Mouse (Mus musculus) liver, adult 2 months (tissue): ENCODE data around the gene Uap1l1.

ENCODE experiments used
- CTCF ChIP-seq: fragments of 200-500 bp; IDR thresholded peaks from 2 replicates; pipeline ENCODE4 v1.5.1; 2011; ENCODE audit warnings: low read depth, low read length, control low read depth
- POLR2A ChIP-seq: fragments of 200-500 bp; IDR thresholded peaks from 2 replicates; pipeline ENCODE4 v1.6.1; 2011; ENCODE audit warnings: low read length, control low read depth; ENCODE audit not compliant: insufficient read depth; ENCODE audit errors: extremely low read depth

GRCm38 (mm10) chr2:25328440-25328839 lies 37.0 kb downstream of the Uap1l1 start:
- TF ChIP-seq CTCF (peak; percentile 40), POLR2A (no peak)
